Mouse (Mus musculus) adrenal gland, adult 2 months (tissue): ENCODE measurements around the gene Mogat1. TPM values are rescaled to one million over a fixed set of nuclear protein-coding genes. Genes with fewer than 3 reads are reported as not detected.
A peak's percentile ranks its signal among the peaks of the same experiment; 100 is the strongest.
"Not testable (repeated sequence)": the region's sequence is repeated elsewhere in the genome, so short reads cannot be mapped to it uniquely, and the experiment has no call there.

Experiments
- DNase-seq: peaks from one replicate; pipeline ENCODE4 v3.0.0; 2021
- polyA plus RNA-seq: library from polyadenylated mRNA; depleted of rRNA; stranded (reverse); fragments of >200 nt; gene quantifications from 2 replicates; pipeline ENCODE4 v1.2.3, GENCODE M21; 2012; rRNA removed
- total RNA-seq, 2 experiments: library from RNA; stranded (reverse); gene quantifications; 2 replicates each; pipeline ENCODE4 v1.2.3; 2021

The Mogat1 gene
- total and polyA plus RNA-seq, 3 experiments, result 2.5 to 8.7 (median 4.0) TPM

DNA sequence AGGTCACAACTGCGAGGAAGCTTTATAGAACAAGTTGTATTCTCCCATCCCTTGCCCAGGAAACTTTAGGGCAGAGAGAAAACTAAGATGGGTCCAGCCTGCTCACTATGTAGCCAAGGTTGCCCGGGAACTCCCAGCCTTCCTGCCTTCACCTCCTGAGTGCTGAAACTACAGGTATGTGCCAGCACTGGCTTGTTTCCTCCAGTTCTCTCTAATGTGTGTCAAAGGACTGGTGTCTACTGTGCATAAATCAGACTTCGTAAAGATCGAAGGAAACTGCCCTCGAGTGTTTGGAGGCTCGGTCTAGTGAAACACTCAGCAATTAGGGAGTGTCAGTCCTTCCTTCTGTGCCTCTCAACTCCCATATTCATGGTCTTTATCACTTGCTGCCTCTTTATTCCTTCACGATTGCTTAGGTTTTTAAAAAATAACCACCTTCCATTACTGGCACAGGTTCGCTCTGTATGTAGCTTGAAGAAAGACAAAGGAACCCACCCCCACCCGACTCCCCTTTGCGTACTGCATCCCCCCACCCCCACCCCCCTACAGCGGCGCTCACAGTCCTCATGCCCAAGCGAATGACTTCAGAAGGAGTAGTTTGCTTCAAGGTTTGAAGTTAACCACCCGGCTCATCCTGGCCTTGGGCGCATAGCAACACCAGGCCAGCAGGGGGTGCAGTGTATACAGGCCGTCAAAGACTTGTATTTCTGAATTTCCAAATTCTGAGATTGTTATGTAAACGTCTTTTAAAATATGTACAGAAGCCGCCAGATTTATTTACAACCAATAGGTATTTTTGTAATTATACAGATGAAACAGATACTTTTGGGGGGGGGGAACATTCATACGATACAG, 25.7 kb downstream of the Mogat1 start:
- DNase-seq, result peak; percentile 81

DNA sequence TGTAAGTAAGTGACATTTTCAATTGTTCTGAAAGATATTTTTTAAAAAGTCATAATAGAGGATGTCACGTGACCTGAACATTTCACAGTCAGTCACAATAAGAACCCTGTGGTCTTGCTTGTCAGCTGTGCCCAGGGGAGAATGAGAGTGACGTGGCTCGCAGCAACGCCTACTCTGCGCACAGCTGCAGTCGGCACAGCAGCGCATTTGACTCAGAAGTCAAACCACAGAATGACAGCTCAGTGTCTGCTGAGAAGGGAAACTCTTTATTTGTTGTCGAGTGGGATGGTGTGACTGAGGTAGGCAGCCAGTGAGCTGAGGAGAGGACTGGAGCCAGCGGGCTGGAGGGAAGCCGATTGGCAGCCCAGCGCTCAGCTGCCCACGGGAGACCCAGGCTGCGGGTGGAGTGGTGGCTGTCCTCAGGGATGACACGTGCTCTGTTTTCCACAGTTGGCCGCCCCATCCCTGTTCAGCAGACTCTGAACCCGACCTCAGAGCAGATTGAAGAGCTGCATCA, 26.8 kb downstream of the Mogat1 start:
- DNase-seq, result peak; percentile 71

- no peak for DNase-seq
These were observed 27.6 kb downstream of the Mogat1 start for GRCm38 (mm10) chr1:78538396-78538795.

- DNase-seq, result no peak
These were observed 28.4 kb downstream of the Mogat1 start for GRCm38 (mm10) chr1:78539166-78539565.

DNA sequence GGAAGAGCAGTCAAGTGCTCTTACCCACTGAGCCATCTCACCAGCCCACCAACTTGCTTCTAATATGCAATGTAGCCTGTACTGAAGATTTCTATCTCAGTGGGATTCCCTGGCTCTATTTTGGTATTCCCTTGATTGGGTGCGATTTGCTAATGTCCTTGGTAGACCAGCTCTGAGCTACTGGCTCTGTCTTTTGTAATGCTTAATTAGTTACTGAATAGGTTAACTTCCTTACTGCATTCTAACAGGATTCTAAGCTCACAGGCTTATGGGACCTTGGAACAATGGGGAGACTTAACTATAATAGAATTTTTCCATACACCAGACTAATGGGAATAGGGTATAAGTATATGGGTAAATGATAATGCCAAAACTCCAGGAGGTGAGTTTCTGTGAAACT, 32.8 kb downstream of the Mogat1 start:
- DNase-seq, result not testable (repeated sequence)

- DNase-seq, result no peak
These were observed 35.5 kb downstream of the Mogat1 start for GRCm38 (mm10) chr1:78546258-78546657.

DNA sequence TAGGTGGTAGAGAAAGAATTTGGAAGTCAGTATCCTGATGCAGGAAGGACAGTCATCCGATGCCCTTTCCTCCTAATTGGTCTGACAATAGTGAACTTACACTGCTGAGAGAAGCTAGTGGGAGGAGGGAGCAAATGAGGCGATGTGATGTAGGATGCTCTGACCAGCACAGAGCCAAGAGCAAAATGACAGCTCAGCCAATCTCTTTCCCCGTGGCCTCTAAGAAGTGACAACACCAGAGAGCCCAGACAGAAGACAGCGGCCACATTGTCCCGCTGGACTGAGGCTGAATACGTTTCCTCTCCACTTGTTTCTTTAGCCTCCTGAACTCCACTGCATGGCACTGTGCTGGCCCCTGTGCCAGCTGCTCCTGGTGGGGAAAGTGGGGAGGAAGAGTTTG, 38.2 kb downstream of the Mogat1 start:
- no peak for DNase-seq

DNA sequence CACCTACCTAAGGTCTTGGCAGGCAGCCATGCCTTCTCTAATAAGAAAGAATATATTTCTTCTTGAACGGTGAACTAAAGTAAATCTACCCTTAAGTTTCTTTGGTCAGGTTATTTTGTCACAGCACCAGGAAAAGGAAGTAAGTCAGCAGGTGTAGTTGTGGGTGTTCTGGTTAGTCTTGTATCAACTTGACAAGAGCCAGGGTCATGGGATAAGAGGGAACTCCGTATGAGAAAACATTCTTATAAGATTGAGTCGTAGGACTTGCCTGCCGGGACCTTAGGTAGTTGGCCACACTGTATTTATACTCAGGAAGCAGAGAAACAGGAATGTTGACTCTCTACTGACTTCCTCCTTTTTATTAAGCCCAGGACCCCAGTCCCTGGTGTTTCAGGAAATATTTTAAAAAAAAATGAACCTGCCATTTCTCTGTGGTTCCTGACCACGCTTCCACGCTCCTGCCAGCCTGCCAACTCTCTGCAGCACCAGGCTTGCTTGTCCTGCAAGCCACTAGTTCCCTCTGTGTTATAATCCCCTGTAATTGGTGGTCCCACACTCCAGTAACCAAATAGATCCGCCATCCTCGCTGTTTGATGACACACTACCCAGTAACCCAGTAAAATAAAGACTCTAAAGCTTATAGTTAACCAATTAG, 43.3 kb downstream of the Mogat1 start:
- DNase-seq, result no peak

DNA sequence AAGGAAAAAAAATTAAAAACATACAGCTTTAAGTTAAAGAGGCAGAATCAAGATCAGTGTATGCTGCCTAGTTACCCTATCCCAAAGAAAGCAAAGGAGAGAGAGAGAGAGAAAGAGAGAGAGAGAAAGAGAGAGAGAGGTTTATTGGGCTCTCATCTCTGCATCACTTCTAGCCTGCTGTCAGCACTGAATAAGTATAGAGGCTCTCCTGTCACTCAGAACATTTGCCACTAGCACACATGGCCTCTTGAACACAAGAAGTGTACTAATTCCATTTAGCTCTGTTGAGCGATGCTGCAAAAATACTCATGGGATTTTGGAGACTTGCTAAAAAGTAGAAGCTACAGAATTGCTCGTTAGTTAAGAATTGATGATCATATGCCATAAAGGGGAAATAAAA, 56.2 kb downstream of the Mogat1 start:
- no peak for DNase-seq

DNA sequence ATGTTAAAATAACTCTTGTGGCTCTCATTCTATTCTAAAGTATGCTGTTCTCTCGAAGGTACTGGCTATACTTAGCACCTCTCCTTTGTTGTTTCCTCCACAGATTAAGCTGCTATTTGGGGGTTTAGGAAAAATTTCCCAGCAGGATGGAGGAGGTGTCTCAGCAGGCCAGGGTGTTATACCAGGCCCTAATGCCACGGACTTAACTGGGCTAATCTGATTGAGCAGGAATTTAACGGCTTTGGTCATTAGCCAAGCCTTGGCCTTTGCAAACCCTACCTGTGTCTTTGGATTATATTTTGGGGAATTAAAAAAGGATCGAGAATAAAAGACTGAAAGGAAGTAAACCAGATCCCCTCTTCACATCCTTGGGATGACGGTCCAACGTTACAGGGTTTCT, 56.6 kb downstream of the Mogat1 start:
- no peak for DNase-seq

GRCm38 (mm10) chr1:78567834-78568507, 57.2 kb downstream of the Mogat1 start:
- DNase-seq, result peak; percentile 83

GRCm38 (mm10) chr1:78569617-78570016, 58.8 kb downstream of the Mogat1 start:
- DNase-seq, result no peak

GRCm38 (mm10) chr1:78585080-78585479, 74.3 kb downstream of the Mogat1 start:
- peak; percentile 22 for DNase-seq

DNA sequence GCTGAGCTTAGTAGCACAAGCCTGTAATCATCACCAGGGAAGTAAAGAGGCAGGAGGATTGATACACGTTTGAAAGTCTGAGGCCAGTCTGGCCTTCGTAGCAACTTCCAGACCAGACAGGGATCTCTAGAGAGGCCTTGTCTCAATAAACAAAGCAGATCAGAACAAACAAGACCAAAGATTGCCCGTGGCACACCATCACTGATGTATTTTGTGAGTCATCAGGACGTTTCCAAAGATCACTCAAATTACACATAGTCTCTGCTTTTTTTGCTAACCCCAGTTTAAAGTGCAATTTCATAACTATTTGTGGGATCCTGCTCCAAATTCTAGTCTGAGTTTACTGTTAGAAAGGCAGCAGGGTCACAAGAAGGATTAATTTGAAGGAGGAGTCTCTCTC, 76.2 kb downstream of the Mogat1 start:
- DNase-seq, result no peak

Other genes with a start within 250 kb of the Mogat1 start
- gene Sgpp2, start 200.6 kb upstream of the Mogat1 start, total RNA-seq, result 1 to 10 TPM in 1 of 2 experiments, under 1 TPM in 1; 0.86 to 2.1 TPM
- gene Sgpp2, start 200.6 kb upstream of the Mogat1 start, polyA plus RNA-seq, result 1.1 and 1.2 TPM in 2 replicates
- 10 to 100 TPM; 76.1 to 77.6 TPM for gene Farsb, start 22.1 kb upstream of the Mogat1 start, total RNA-seq
- gene Farsb, start 22.1 kb upstream of the Mogat1 start, polyA plus RNA-seq, result 3.5 and 4.4 TPM in 2 replicates
- gene BC035947, start 1.2 kb downstream of the Mogat1 start, total RNA-seq, result under 1 TPM; 0.29 to 0.48 TPM
- 0.06 and 0.08 TPM in 2 replicates for gene BC035947, start 1.2 kb downstream of the Mogat1 start, polyA plus RNA-seq
- 10 to 100 TPM; 19.6 to 38.1 TPM for gene Acsl3, start 146.8 kb downstream of the Mogat1 start, total RNA-seq
- gene Acsl3, start 146.8 kb downstream of the Mogat1 start, polyA plus RNA-seq, result 3.5 and 4.3 TPM in 2 replicates
- 1 to 10 TPM; 3.4 to 3.5 TPM for gene Utp14b, start 147.0 kb downstream of the Mogat1 start, total RNA-seq
- 0.08 and 0.12 TPM in 2 replicates for gene Utp14b, start 147.0 kb downstream of the Mogat1 start, polyA plus RNA-seq